Mouse (Mus musculus): ENCODE results near the gene Epn3. TPM values are rescaled to one million over a fixed set of nuclear protein-coding genes. Genes with fewer than 3 reads are reported as not detected.

The Epn3 gene
- total RNA-seq, 1 experiment from 2014 or later: 12.1 TPM

Other genes with a start within 250 kb of the Epn3 start
- not detected in 2 replicates for gene Gm21885, start 218.1 kb downstream of the Epn3 start, total RNA-seq (2021)
- 74.5 and 94.6 TPM in 2 replicates for gene Luc7l3, start 178.0 kb downstream of the Epn3 start, total RNA-seq (2021)
- gene Ankrd40, start 172.0 kb downstream of the Epn3 start, total RNA-seq (2021): 131 and 136 TPM in 2 replicates
- gene Abcc3, start 107.0 kb downstream of the Epn3 start, total RNA-seq (2021): 4.0 and 9.1 TPM in 2 replicates
- gene Cacna1g, start 25.8 kb downstream of the Epn3 start, total RNA-seq (2021): 0.89 and 1.5 TPM in 2 replicates
- gene Spata20, start 13.8 kb downstream of the Epn3 start, total RNA-seq (2021): not detected in 2 replicates
- gene Mycbpap, start 21.8 kb upstream of the Epn3 start, total RNA-seq (2021): 3.9 and 5.6 TPM in 2 replicates
- gene Rsad1, start 49.3 kb upstream of the Epn3 start, total RNA-seq (2021): 9.2 and 10.6 TPM in 2 replicates
- gene Chad, start 65.1 kb upstream of the Epn3 start, total RNA-seq (2021): 0.30 TPM in 1 of 2 replicates, not detected in the other
- gene Acsf2, start 101.9 kb upstream of the Epn3 start, total RNA-seq (2021): 81.0 and 86.9 TPM in 2 replicates
- 111 and 121 TPM in 2 replicates for gene Lrrc59, start 129.8 kb upstream of the Epn3 start, total RNA-seq (2021)
- 83.5 and 84.1 TPM in 2 replicates for gene Mrpl27, start 153.8 kb upstream of the Epn3 start, total RNA-seq (2021)
- 1.9 and 3.3 TPM in 2 replicates for gene Eme1, start 154.0 kb upstream of the Epn3 start, total RNA-seq (2021)
- gene Xylt2, start 177.5 kb upstream of the Epn3 start, total RNA-seq (2021): 20.5 and 22.6 TPM in 2 replicates
- gene Gm11541, start 204.5 kb upstream of the Epn3 start, total RNA-seq (2021): not detected in 2 replicates
- not detected in 2 replicates for gene Cdc34b, start 241.8 kb upstream of the Epn3 start, total RNA-seq (2021)